ENCODE assay signal across 8 mouse cellular contexts in the genomic region with DNA sequence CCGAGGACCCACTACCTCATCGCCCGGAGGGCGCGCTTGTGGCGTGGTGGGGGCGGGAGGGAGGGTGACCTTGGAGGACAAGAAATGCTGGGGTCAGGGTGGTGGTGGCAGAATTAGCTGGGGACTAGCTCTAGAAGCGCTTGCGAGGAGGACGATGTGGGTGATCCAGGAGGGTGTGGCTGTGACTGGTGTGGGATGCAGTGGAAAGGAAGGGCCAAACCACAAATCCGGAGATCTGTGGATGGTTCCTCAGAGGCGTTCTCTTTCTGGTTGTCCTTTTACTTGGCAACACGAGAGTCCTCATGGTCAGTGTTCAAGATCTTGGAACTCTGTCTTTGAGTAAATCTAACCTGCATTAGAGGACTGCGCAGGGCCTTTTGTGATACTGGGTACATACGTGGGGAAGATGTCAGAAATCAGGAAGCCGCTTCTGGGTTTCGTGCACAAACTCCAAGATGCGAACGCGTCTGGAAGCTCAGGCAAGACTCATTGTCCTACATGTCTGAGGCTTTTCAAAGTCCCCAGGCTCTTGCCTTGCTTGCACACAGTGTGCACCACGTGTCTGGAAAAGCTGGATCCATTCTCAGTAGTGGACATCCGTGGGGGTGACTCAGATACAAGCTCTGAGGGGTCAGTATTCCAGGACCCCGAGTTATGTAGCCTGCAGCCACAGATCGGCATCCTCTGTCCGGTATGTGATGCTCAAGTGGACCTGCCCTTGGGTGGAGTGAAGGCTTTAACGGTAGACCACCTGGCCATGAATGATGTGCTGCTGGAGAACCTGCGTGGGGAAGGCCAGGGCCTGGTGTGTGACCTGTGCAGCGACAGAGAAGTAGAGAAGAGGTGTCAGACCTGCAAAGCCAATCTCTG. TPM values are rescaled to one million over a fixed set of nuclear protein-coding genes. Genes with fewer than 3 reads are reported as not detected.
DNase-seq lines count a peak whose midpoint lies in the region; ATAC-seq and TF ChIP-seq lines count a peak whose summit lies in the region.

No protein-coding gene starts in this region.

- no peaks in the 10 kb centered on the region for H3K27me3 ChIP-seq in heart, embryonic 14.5 days (ENCODE audit: control insufficient read depth, insufficient read depth, low read length)
- no peaks in the 10 kb centered on the region for H3K27me3 ChIP-seq in liver, postnatal 0 days (ENCODE audit: insufficient read depth, low read length)

- 27% methylated on average over 28 of the region's 28 CpGs for WGBS in lung, adult 2 months
- 32% methylated on average over 28 of the region's 28 CpGs for WGBS in heart, embryonic 14.5 days
- WGBS in liver, postnatal 0 days (ENCODE audit: insufficient replicate concordance), result 34% methylated on average over 24 of the region's 28 CpGs

- peak overlapping the region; percentile 58 for H3K4me3 ChIP-seq in lung, adult 2 months (replicated peaks; ENCODE audit: extremely low read depth, low read depth, low read length)
- peak overlapping the region; percentile 50 to 59 for H3K4me3 ChIP-seq in heart, embryonic 14.5 days (ENCODE audit: control insufficient read depth in 1 of 2, insufficient read depth in 1 of 2, low read depth in 1 of 2, low read length in 2 of 2)
- peak overlapping the region; percentile 63 for H3K4me3 ChIP-seq in liver, postnatal 0 days (ENCODE audit: low read depth, low read length)

- no peak for TF ChIP-seq POLR2A in lung, adult 2 months (IDR thresholded peaks at IDR 0.05; ENCODE audit: borderline replicate concordance, extremely low read depth, low read depth, low read length)

- H3K4me1 ChIP-seq in lung, adult 2 months (ENCODE audit: control insufficient read depth, insufficient read depth, low read length), result no peaks in the 10 kb centered on the region
- H3K4me1 ChIP-seq in heart, embryonic 14.5 days (ENCODE audit: control insufficient read depth in 2 of 2, insufficient read depth in 2 of 2, low read length in 2 of 2), result peaks cover 12 to 27% of the 10 kb centered on the region in 2 experiments; a peak in 3 of 4 replicates
- peaks cover 10% of the 10 kb centered on the region for H3K4me1 ChIP-seq in liver, postnatal 0 days (ENCODE audit: insufficient read depth)

- no peak for TF ChIP-seq EP300 in liver, postnatal 0 days (IDR thresholded peaks at IDR 0.05; ENCODE audit: low read depth)

- peak overlapping the region; percentile 71 for H3K4me2 ChIP-seq in heart, embryonic 14.5 days (ENCODE audit: low read length)
- peak overlapping the region; percentile 86 for H3K4me2 ChIP-seq in liver, postnatal 0 days (ENCODE audit: low read depth, low read length)

- no peak for DNase-seq in lung, adult 2 months
- DNase-seq in lung, adult 18-20 months, result no peak
- peak; percentile 25 for DNase-seq in cerebellum, adult 8-10 months
- no peak for DNase-seq in liver, postnatal 0 days
- no peak for DNase-seq in adipocyte (ENCODE audit: low spot score)
- DNase-seq in yolk sac, embryonic 10.5 days (ENCODE audit: low spot score), result no peak
- no peak for DNase-seq in spleen, adult 18-20 months

- no peaks in the 10 kb centered on the region for H3K9me3 ChIP-seq in heart, embryonic 14.5 days (ENCODE audit: control insufficient read depth, low read length)
- H3K9me3 ChIP-seq in liver, postnatal 0 days (ENCODE audit: low read length), result no peaks in the 10 kb centered on the region

- peak; percentile 25 for ATAC-seq in heart, embryonic 14.5 days (ENCODE audit: insufficient number of reproducible peaks, insufficient read depth, low FRiP score, low read depth)
- peak; percentile 33 for ATAC-seq in liver, postnatal 0 days

- peak overlapping the region; percentile 78 for H3K9ac ChIP-seq in heart, embryonic 14.5 days (ENCODE audit: low read length)
- peak overlapping the region; percentile 66 for H3K9ac ChIP-seq in liver, postnatal 0 days (replicated peaks)

- peak overlapping the region; percentile 67 to 80 for H3K27ac ChIP-seq in heart, embryonic 14.5 days (replicated peaks in 1 of 2; ENCODE audit: control insufficient read depth in 1 of 2, insufficient read depth in 1 of 2, low read depth in 2 of 2, low read length in 2 of 2)
- H3K27ac ChIP-seq in liver, postnatal 0 days (ENCODE audit: low read depth), result no peak overlapping the region

- TF ChIP-seq CTCF in lung, adult 2 months (IDR thresholded peaks at IDR 0.05; ENCODE audit: insufficient read depth, low read length), result no peak
- no peak for TF ChIP-seq CTCF in liver, postnatal 0 days (IDR thresholded peaks at IDR 0.05; ENCODE audit: low read depth)

- H3K36me3 ChIP-seq in heart, embryonic 14.5 days (ENCODE audit: control insufficient read depth, insufficient read depth, low read length), result peaks cover 8% of the 10 kb centered on the region
- no peaks in the 10 kb centered on the region for H3K36me3 ChIP-seq in liver, postnatal 0 days (replicated peaks; ENCODE audit: insufficient read depth, low read length)

RNA-seq across cellular contexts. Expression of a gene that starts 0.7 kb away (rescaled TPM):
- polyA plus RNA-seq in lung, adult 2 months (2012; rRNA removed), result 2.2 and 2.7 TPM in 2 replicates
- polyA plus RNA-seq in heart, embryonic 14.5 days (2014; fragmentation: Nextera tagmentation; extraction: Ambion mirVana), result 2.5 and 2.6 TPM in 2 replicates
- 0.59 and 0.67 TPM in 2 replicates for polyA plus RNA-seq in liver, postnatal 0 days (2015; fragmentation: Nextera tagmentation; extraction: Ambion mirVana)

RNA-seq across cellular contexts. Expression of a gene that starts 46.7 kb away (rescaled TPM):
- 2.3 and 3.0 TPM in 2 replicates for polyA plus RNA-seq in lung, adult 2 months (2012; rRNA removed)
- 11.8 and 12.2 TPM in 2 replicates for polyA plus RNA-seq in heart, embryonic 14.5 days (2014; fragmentation: Nextera tagmentation; extraction: Ambion mirVana)
- polyA plus RNA-seq in liver, postnatal 0 days (2015; fragmentation: Nextera tagmentation; extraction: Ambion mirVana), result 2.6 and 3.3 TPM in 2 replicates
